Mouse (Mus musculus) G1E (cell line): ENCODE results near the gene Pard3. TPM values are rescaled to one million over a fixed set of nuclear protein-coding genes. Genes with fewer than 3 reads are reported as not detected.

Source experiments
- ATAC-seq: 2 replicates; pipeline ENCODE4 v1.8.0; 2016; ENCODE audit warnings: mild to moderate bottlenecking; ENCODE audit not compliant: insufficient number of reproducible peaks, poor library complexity, low FRiP score, severe bottlenecking; ENCODE audit errors: extremely low read depth
- DNase-seq: peaks from one replicate; pipeline ENCODE4 v3.0.0; 2012; ENCODE audit warnings: low spot score
- H3K27me3 ChIP-seq: 2 replicates; pipeline ENCODE4 v1.6.1; 2012; ENCODE audit warnings: mild to moderate bottlenecking, low read length, inconsistent platforms; ENCODE audit not compliant: insufficient read depth
- H3K36me3 ChIP-seq: replicated peaks from 2 replicates; pipeline ENCODE3; 2012; ENCODE audit warnings: mild to moderate bottlenecking, inconsistent platforms
- H3K4me1 ChIP-seq: 2 replicates; pipeline ENCODE4 v1.6.1; 2012; ENCODE audit warnings: low read depth, low read length, inconsistent platforms, mixed read lengths; ENCODE audit not compliant: insufficient read depth
- H3K4me3 ChIP-seq: 2 replicates; pipeline ENCODE4 v1.5.1; 2012; ENCODE audit warnings: low read depth, mild to moderate bottlenecking, inconsistent platforms, low read length, moderate library complexity, mixed read lengths
- H3K9me3 ChIP-seq: replicated peaks from 2 replicates; pipeline ENCODE4 v1.6.1; 2012; ENCODE audit warnings: inconsistent platforms
- CTCF ChIP-seq: IDR thresholded peaks from 2 replicates; pipeline ENCODE4 v1.5.1; 2012; ENCODE audit warnings: low read depth, low read length, inconsistent platforms, mixed read lengths
- GATA1 ChIP-seq: IDR thresholded peaks from 2 replicates; pipeline ENCODE4 v1.6.1; 2012; ENCODE audit warnings: borderline replicate concordance, low read length, inconsistent platforms, mixed read lengths
- GATA2 ChIP-seq: IDR thresholded peaks from 2 replicates; pipeline ENCODE4 v1.6.1; 2012; ENCODE audit warnings: low read depth, low read length, inconsistent platforms, borderline replicate concordance
- POLR2AphosphoS5 ChIP-seq: IDR thresholded peaks from 2 replicates; pipeline ENCODE4 v1.6.1; 2012; ENCODE audit warnings: low read depth, low read length, inconsistent platforms; ENCODE audit not compliant: insufficient replicate concordance
- TAL1 ChIP-seq: conservative IDR thresholded peaks from 2 replicates; pipeline ENCODE4 v1.6.1; 2012; ENCODE audit warnings: low read depth, low read length, inconsistent platforms, mixed read lengths
- polyA plus RNA-seq: library from polyadenylated mRNA; stranded (reverse); fragments of >175 nt; gene quantifications from 2 replicates; pipeline ENCODE4 v1.2.3, GENCODE M21; 2012
- total RNA-seq, 2 experiments: library from RNA; stranded (forward) in 1 of 2; stranded (reverse) in 1 of 2; fragments of 200-1000 nt in 1 of 2; fragments of >200 nt in 1 of 2; fragmentation: Nextera tagmentation in 1 of 2; gene quantifications; 2 replicates each; pipeline ENCODE4 v1.2.3; 2014 to 2017

Gene Pard3
- total and polyA plus RNA-seq, 3 experiments, result 0.55 TPM; not detected in 2

GRCm38 (mm10) chr8:127178634-127179033 is 114.9 kb downstream of the Pard3 start:
- no peak for ATAC-seq
- H3K4me1 ChIP-seq, result no peaks in the 10 kb centered on the region
- H3K9me3 ChIP-seq, result peaks cover 46% of the 10 kb centered on the region
- TF ChIP-seq CTCF (no peak), GATA2 (no peak), POLR2AphosphoS5 (no peak), TAL1 (no peak), GATA1 (no peak)
- H3K36me3 ChIP-seq, result no peaks in the 10 kb centered on the region
- no peak overlapping the region for H3K4me3 ChIP-seq
- no peaks in the 10 kb centered on the region for H3K27me3 ChIP-seq
- DNase-seq, result no peak

GRCm38 (mm10) chr8:127181246-127181645 is 117.6 kb downstream of the Pard3 start:
- H3K36me3 ChIP-seq, result no peaks in the 10 kb centered on the region
- peaks cover 50% of the 10 kb centered on the region for H3K9me3 ChIP-seq
- DNase-seq (no peak), ATAC-seq (no peak)
- H3K27me3 ChIP-seq, result no peaks in the 10 kb centered on the region
- no peak for TF ChIP-seq TAL1
- H3K4me1 ChIP-seq, result no peaks in the 10 kb centered on the region
- no peak overlapping the region for H3K4me3 ChIP-seq

- H3K36me3 ChIP-seq, result no peaks in the 10 kb centered on the region
- no peaks in the 10 kb centered on the region for H3K27me3 ChIP-seq
- H3K4me3 ChIP-seq, result no peak overlapping the region
- peaks cover 53% of the 10 kb centered on the region for H3K9me3 ChIP-seq
- no peak for DNase-seq
- H3K4me1 ChIP-seq, result no peaks in the 10 kb centered on the region
- ATAC-seq, result no peak
- TF ChIP-seq GATA2, result no peak
- no peak for TF ChIP-seq CTCF
- TF ChIP-seq TAL1, result no peak
- no peak for TF ChIP-seq POLR2AphosphoS5
- no peak for TF ChIP-seq GATA1
These were observed 118.4 kb downstream of the Pard3 start for GRCm38 (mm10) chr8:127182065-127182464.

- Histone ChIP-seq H3K9me3 (peaks cover 59% of the 10 kb centered on the region), H3K27me3 (no peaks in the 10 kb centered on the region), H3K4me3 (no peak overlapping the region), H3K4me1 (no peaks in the 10 kb centered on the region), H3K36me3 (no peaks in the 10 kb centered on the region)
- TF ChIP-seq GATA2 (no peak), TAL1 (no peak), POLR2AphosphoS5 (no peak), GATA1 (no peak), CTCF (no peak)
- ATAC-seq (no peak), DNase-seq (no peak)
These were observed 119.8 kb downstream of the Pard3 start for GRCm38 (mm10) chr8:127183533-127183932.

- ATAC-seq (no peak), DNase-seq (no peak)
- TF ChIP-seq CTCF, result no peak
- TF ChIP-seq TAL1, result no peak
- Histone ChIP-seq H3K27me3 (no peaks in the 10 kb centered on the region), H3K4me1 (no peaks in the 10 kb centered on the region), H3K9me3 (peaks cover 60% of the 10 kb centered on the region), H3K36me3 (no peaks in the 10 kb centered on the region), H3K4me3 (no peak overlapping the region)
These were observed 120.3 kb downstream of the Pard3 start for GRCm38 (mm10) chr8:127184025-127184424.

- Histone ChIP-seq H3K4me1 (no peaks in the 10 kb centered on the region), H3K4me3 (no peak overlapping the region), H3K36me3 (no peaks in the 10 kb centered on the region), H3K27me3 (no peaks in the 10 kb centered on the region), H3K9me3 (peaks cover 63% of the 10 kb centered on the region)
- no peak for ATAC-seq
- TF ChIP-seq CTCF, result no peak
- no peak for DNase-seq
These were observed 122.2 kb downstream of the Pard3 start for GRCm38 (mm10) chr8:127185897-127186296.

GRCm38 (mm10) chr8:127188671-127189070 is 125.0 kb downstream of the Pard3 start:
- no peak for ATAC-seq
- H3K9me3 ChIP-seq, result peaks cover 56% of the 10 kb centered on the region
- H3K4me3 ChIP-seq, result no peak overlapping the region
- no peaks in the 10 kb centered on the region for H3K27me3 ChIP-seq
- TF ChIP-seq CTCF (no peak), GATA1 (no peak), GATA2 (no peak), POLR2AphosphoS5 (no peak), TAL1 (no peak)
- H3K4me1 ChIP-seq, result no peaks in the 10 kb centered on the region
- H3K36me3 ChIP-seq, result no peaks in the 10 kb centered on the region
- DNase-seq, result no peak
